Mouse (Mus musculus) brain, embryonic 14.5 days (tissue): Measurements from ENCODE around the gene Zfp970.
"Not testable (repeated sequence)": the region's sequence is repeated elsewhere in the genome, so short reads cannot be mapped to it uniquely, and the experiment has no call there.

Source experiments
- CTCF ChIP-seq: fragments of 200-500 bp; IDR thresholded peaks from 2 replicates; pipeline ENCODE4 v1.5.1; 2012; ENCODE audit warnings: inconsistent platforms, mild to moderate bottlenecking, moderate library complexity, borderline replicate concordance; ENCODE audit not compliant: insufficient read depth, insufficient read length; ENCODE audit errors: extremely low read depth
- POLR2A ChIP-seq: fragments of 200-500 bp; IDR thresholded peaks from 2 replicates; pipeline ENCODE4 v1.6.1; 2012; ENCODE audit warnings: mild to moderate bottlenecking, inconsistent platforms, borderline replicate concordance; ENCODE audit not compliant: poor library complexity, insufficient read depth, insufficient read length, severe bottlenecking; ENCODE audit errors: extremely low read depth

- not testable (repeated sequence) for TF ChIP-seq POLR2A, CTCF
Measured at GRCm38 (mm10) chr2:177468222-177468621, 3.7 kb downstream of the Zfp970 start.
